Mouse (Mus musculus) spleen, adult 2 months (tissue): ENCODE measurements around the gene P2rx5. TPM values are rescaled to one million over a fixed set of nuclear protein-coding genes. Genes with fewer than 3 reads are reported as not detected.

ENCODE experiments used
- DNase-seq, 2 experiments: peaks; one replicate each; pipeline versions ENCODE4 v3.0.0 to v3.0.0-alpha.2; 2012 to 2021; ENCODE audit warnings: low spot score in 2 of 2, low read depth in 1 of 2
- H3K27ac ChIP-seq: fragments of 200-500 bp; 2 replicates; pipeline ENCODE4 v1.5.1; 2012; ENCODE audit warnings: low read length, inconsistent platforms; ENCODE audit not compliant: insufficient read depth
- H3K27me3 ChIP-seq: fragments of 200-500 bp; 2 replicates; pipeline ENCODE4 v1.6.1; 2012; ENCODE audit warnings: mild to moderate bottlenecking, moderate library complexity, low read length, inconsistent platforms; ENCODE audit not compliant: control insufficient read depth, insufficient read depth
- H3K36me3 ChIP-seq: fragments of 200-500 bp; 2 replicates; pipeline ENCODE4 v1.6.1; 2012; ENCODE audit warnings: mild to moderate bottlenecking, low read length, inconsistent platforms; ENCODE audit not compliant: control insufficient read depth, insufficient read depth
- H3K4me1 ChIP-seq: fragments of 200-500 bp; 2 replicates; pipeline ENCODE4 v1.6.1; 2011; ENCODE audit warnings: inconsistent platforms; ENCODE audit not compliant: control insufficient read depth, insufficient read depth, insufficient read length
- H3K4me3 ChIP-seq: fragments of 200-500 bp; 2 replicates; pipeline ENCODE4 v1.5.1; 2011; ENCODE audit warnings: mild to moderate bottlenecking, inconsistent platforms; ENCODE audit not compliant: insufficient read depth, insufficient read length; ENCODE audit errors: extremely low read depth
- CTCF ChIP-seq: fragments of 200-500 bp; IDR thresholded peaks from 2 replicates; pipeline ENCODE4 v1.5.1; 2011; ENCODE audit warnings: mild to moderate bottlenecking, inconsistent platforms; ENCODE audit not compliant: insufficient read depth, insufficient read length, insufficient replicate concordance; ENCODE audit errors: extremely low read depth
- POLR2A ChIP-seq: fragments of 200-500 bp; IDR thresholded peaks from 2 replicates; pipeline ENCODE4 v1.6.1; 2011; ENCODE audit warnings: low read depth, low read length, inconsistent platforms
- WGBS: fragments of 180-500 bp; shearing (Covaris S2); methylation state at CpG from one replicate; pipeline ENCODE4 v1.1.7; 2018; 5-methylcytosine and 5-hydroxymethylcytosine counted together
- polyA plus RNA-seq: library from polyadenylated mRNA; depleted of rRNA; stranded (reverse); fragments of >200 nt; gene quantifications from 2 replicates; pipeline ENCODE4 v1.2.3, GENCODE M21; 2012; rRNA removed

Gene P2rx5
- 0.22 and 0.28 TPM in 2 replicates for polyA plus RNA-seq

DNA sequence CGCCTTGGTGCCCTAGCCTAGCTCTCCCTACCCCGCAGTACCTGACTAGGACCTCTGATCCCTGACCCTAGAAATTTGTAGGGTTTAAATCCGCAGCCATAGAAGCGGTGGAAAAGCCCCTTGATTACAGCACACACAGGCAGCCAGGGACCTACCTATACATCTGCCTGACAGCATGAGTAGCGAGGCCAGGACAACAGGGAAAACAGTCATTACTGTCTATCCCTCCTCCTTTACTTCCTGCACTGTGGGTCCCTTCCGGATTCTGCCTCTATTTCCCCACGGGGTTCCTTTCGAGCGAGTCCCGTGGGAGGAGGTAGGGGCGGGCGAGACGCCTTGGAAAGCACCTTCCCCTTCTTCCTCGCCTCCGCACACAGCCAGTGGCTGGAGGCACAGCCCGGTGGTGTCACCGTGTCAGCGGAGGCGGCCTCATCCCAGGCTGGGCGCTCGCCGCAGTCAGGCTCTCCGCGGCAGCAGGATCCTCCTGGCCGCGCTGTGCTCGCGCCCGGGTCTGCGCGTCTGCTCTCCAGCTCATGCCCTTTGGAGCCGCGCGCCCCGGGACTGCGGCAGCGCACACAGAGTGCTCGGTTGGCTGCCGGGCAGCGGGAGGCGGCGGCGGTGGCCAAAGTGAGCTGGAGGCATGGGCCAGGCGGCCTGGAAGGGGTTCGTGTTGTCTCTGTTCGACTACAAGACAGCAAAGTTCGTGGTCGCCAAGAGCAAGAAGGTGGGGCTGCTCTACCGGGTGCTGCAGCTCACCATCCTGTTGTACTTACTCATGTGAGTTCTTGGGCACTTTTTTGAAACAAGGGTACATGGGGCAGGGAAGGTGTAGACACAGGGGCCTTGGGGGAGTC is at the start of gene P2rx5:
TSS of gene P2rx5 (plus strand) at position 465 of the 854 bp plus-strand sequence.
- Histone ChIP-seq H3K4me1 (no peaks in the 10 kb centered on the region; the same call in 1 of the 2 replicates), H3K27ac (no peak within 1 kb of the TSS), H3K36me3 (no peaks in the 10 kb centered on the region), H3K27me3 (peaks cover 5% of the 10 kb centered on the region), H3K4me3 (peak within 1 kb of the TSS; percentile 27; the same call in 1 of the 2 replicates)
- 6% methylated on average over 49 of the region's 49 CpGs for WGBS
- DNase-seq, result no peak
- TF ChIP-seq CTCF (no peak), POLR2A (no peak)

DNA sequence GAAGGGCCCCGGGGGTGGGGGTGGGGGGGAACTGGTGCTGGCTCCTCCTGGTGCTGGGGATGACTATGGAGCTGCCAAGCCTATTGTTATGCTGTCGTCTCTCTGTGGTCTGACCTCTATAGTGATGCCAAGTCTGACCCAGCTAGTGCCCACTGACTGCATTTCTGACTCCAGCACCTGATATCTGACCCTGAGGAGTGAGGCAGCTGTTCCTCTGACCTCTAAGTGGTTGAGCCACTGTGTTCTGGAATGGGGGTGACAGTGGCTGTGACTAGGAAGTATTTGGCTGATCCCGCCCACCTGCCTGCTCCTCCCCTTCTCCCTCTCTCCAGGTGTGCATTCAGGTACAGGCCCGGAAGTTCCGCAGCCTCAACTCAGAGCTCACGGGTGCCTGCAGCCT is 48.8 kb upstream of the P2rx5 start:
- 88% methylated on average over 6 of the region's 6 CpGs for WGBS
- no peak for TF ChIP-seq POLR2A
- TF ChIP-seq CTCF, result no peak
- Histone ChIP-seq H3K4me3 (no peak overlapping the region), H3K27ac (no peak overlapping the region), H3K36me3 (no peaks in the 10 kb centered on the region), H3K4me1 (peaks cover 4% of the 10 kb centered on the region; the same call in 1 of the 2 replicates), H3K27me3 (no peaks in the 10 kb centered on the region)
- no peak for DNase-seq

DNA sequence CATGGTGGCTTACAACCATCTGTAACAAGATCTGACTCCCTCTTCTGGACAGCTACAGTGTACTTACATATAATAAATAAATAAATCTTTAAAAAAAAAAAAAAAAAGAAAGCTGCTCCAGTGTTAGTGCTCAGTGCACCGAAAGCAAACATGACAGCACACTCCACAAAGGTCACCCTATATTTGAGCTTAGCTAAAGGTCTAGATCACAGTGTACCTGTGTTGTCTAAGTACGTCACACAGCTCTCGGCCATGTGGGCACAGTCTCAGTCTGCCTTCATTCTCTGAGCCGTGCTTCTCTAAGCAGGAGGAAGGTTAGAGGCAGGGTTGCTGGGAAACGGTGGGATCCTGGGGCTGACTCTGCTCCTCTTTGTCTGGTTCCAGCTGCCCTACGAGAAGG is 33.7 kb upstream of the P2rx5 start:
- TF ChIP-seq POLR2A (no peak), CTCF (no peak)
- Histone ChIP-seq H3K27me3 (no peaks in the 10 kb centered on the region), H3K27ac (no peak overlapping the region), H3K36me3 (no peaks in the 10 kb centered on the region), H3K4me3 (no peak overlapping the region), H3K4me1 (no peaks in the 10 kb centered on the region)
- no peak for DNase-seq
- WGBS, result 94% methylated on average over 6 of the region's 6 CpGs

DNA sequence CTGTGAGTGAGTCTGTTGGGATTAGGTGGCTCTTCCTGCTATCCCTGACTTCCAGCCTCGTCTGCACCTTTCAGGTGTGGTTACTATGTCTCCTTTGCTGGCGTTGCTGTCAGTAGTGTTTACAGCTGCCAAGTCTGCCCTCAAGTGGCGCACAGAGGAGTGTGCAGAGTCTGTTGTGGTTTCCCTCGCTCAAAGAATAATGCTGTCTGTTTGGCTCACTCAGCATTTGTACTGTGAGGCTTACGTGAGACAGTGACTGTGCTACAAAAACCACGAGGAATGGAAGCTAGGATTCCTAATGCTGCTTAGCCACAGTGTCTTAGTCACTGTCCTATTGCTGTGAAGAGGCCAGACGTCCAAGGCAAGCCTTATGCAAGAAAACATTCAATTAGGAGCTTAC is 29.2 kb upstream of the P2rx5 start:
- Histone ChIP-seq H3K36me3 (no peaks in the 10 kb centered on the region), H3K4me3 (no peak overlapping the region), H3K27ac (no peak overlapping the region), H3K27me3 (no peaks in the 10 kb centered on the region), H3K4me1 (peaks cover 2% of the 10 kb centered on the region; the same call in 1 of the 2 replicates)
- peak in 1 of 2 experiments; percentile 31 for DNase-seq
- 32% methylated on average over 7 of the region's 7 CpGs for WGBS
- no peak for TF ChIP-seq POLR2A
- TF ChIP-seq CTCF, result peak; percentile 56; the same call in 1 of the 2 replicates

DNA sequence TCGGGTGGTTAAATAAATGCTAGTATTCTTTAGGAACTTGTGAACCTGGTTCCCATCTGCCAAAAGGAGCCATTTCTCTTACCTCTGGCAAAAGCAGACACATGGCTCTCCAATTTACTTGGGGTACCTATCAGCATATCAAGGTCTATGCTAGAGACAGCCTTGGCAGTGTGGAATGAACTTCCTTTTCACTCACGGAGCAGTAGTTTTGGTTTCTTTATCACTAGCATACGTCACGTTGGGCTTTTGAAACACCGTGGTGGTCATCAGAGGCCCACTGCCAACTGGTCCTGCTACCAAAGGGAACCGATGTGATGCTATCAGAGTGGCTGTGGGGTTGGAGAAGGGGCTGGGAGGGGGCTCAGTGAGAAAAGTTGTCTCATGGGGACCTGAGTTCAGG is 27.2 kb upstream of the P2rx5 start:
- no peak overlapping the region; the same call in 1 of the 2 replicates for H3K27ac ChIP-seq
- WGBS, result 55% methylated on average over 6 of the region's 6 CpGs
- peaks cover 12% of the 10 kb centered on the region; the same call in 1 of the 2 replicates for H3K4me1 ChIP-seq
- H3K27me3 ChIP-seq, result no peaks in the 10 kb centered on the region
- H3K36me3 ChIP-seq, result no peaks in the 10 kb centered on the region
- TF ChIP-seq CTCF (no peak), POLR2A (no peak)
- no peak overlapping the region; the same call in 1 of the 2 replicates for H3K4me3 ChIP-seq
- DNase-seq, result no peak

DNA sequence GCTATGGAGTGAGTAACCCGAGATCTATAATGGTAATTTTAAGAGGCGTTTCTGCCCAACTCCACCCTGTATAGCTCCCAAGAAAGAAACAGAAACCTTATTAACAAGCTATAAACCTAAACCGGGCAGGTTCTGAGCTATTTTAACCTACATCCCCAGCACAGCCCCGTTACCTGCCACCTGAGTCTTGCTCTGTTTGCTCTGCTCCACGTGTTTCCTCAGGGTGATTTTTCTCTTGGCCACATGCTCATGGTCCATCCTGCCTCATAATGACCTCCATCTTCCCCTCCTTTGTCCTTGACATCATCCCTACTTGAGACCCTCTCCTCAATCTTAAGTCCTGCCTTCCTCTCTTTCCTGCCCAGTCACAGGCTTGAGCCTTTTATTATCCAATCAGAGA is 26.0 kb upstream of the P2rx5 start:
- no peak for DNase-seq
- H3K4me1 ChIP-seq, result peaks cover 12% of the 10 kb centered on the region; the same call in 1 of the 2 replicates
- no peaks in the 10 kb centered on the region for H3K27me3 ChIP-seq
- 82% methylated on average over 5 of the region's 5 CpGs for WGBS
- no peak overlapping the region for H3K4me3 ChIP-seq
- no peaks in the 10 kb centered on the region for H3K36me3 ChIP-seq
- TF ChIP-seq POLR2A (no peak), CTCF (no peak)
- no peak overlapping the region for H3K27ac ChIP-seq

DNA sequence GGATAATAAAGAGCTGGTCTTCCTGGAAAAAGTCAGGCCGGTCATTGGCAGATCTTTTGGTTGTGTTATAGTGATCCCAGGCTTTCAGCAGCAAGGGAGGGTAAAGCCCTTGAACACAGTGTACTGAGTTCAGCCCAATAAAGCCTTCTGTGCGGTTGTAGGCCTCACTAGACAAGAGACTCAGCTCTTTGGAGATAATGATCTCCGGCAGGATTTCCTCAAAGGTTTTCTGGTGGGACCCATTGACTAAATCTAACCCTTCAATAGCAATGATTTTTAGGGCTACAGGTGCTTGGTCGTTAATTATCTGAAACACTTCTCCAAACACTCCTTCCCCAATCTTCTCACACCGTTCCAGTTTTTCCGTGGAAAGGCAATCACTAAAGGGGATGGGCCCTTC is 23.6 kb upstream of the P2rx5 start:
- no peak for DNase-seq
- TF ChIP-seq POLR2A (no peak), CTCF (no peak)
- 35% methylated on average over 6 of the region's 6 CpGs for WGBS
- Histone ChIP-seq H3K27me3 (no peaks in the 10 kb centered on the region), H3K4me3 (peak overlapping the region; percentile 84), H3K4me1 (peaks cover 12% of the 10 kb centered on the region; the same call in 1 of the 2 replicates), H3K27ac (no peak overlapping the region), H3K36me3 (no peaks in the 10 kb centered on the region)
